Mouse (Mus musculus): ENCODE data around the gene Sorcs1.

Gene Sorcs1

DNA sequence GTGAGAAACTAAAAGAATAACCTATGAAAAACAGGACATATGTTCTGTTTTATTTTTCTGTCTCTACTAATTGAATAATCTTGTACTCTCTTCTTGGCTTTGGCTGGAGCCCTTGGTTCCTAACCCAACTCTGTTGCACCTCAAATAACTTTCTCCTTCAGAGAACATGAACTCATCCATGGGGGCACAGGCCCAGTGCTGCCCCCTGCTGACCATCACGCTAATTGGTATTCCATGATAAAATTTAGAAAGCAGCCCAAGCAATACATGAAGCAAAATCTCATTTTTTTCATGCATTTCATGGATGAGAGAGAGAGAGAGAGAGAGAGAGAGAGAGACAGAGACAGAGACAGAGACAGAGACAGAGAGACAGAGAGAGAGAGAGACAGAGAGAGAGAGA lies 255.5 kb downstream of the Sorcs1 start:
- DNase-seq (ENCODE audit: low read depth, low spot score), result no peak

GRCm38 (mm10) chr19:50418962-50419720 lies 259.3 kb downstream of the Sorcs1 start:
- no peak for DNase-seq (ENCODE audit: low read depth, low spot score)

DNA sequence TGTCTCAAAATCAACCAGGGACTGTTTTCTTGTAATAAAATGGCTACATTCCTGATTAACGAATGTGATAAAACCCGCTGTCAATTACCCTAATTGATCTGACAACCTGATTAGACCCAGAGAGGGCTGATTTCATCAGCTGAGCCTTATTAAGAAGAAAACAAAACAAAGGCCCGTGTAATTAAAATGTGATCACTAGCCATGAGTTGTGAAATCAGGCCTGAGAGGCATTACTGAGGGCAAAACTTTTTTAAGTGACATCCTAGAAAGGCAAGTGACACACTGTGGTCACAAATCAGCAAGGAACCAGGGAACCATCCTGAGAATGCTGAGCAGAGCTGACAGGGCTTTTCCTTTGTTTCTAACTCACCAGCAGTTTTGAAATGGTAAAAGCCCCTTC lies 267.9 kb downstream of the Sorcs1 start:
- no peak for DNase-seq (ENCODE audit: low read depth, low spot score)

GRCm38 (mm10) chr19:50398341-50398740 lies 280.1 kb downstream of the Sorcs1 start:
- no peak for DNase-seq (ENCODE audit: low read depth, low spot score)

- no peak for DNase-seq (ENCODE audit: low read depth, low spot score)
Observed at GRCm38 (mm10) chr19:50395731-50396130, 282.7 kb downstream of the Sorcs1 start.

- no peak for DNase-seq (ENCODE audit: low read depth, low spot score)
Observed at GRCm38 (mm10) chr19:50394101-50394500, 284.3 kb downstream of the Sorcs1 start.

DNA sequence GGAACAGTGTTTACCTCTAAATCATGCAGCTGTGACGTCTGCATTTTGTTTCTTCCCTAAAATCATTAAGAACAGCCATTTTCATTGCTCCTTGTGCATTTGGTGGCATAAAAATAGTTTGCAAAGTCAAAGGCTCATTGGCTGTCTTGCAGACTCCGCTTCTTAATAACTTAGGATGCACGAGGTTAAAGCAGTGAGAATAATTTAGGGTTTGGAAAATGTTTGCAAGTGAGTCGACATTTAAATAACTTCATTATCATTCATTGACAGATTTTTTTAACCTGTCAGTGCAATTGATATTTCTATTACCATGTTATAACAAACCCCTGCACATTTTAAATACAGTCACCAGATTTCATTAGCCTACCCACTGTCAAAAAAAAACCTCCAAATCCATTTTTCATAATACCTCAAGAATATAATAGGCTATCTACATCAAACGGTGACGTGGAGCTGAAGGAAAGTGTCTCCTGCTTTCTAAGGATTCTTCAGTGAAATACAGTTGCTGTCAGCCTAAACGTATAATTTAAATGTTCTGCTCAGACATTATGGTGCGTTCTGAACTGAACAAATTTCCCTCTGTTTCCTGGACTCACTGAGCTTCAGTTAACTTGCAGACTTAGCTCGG lies 288.4 kb downstream of the Sorcs1 start:
- peak; percentile 32 for DNase-seq (ENCODE audit: low read depth, low spot score)

DNA sequence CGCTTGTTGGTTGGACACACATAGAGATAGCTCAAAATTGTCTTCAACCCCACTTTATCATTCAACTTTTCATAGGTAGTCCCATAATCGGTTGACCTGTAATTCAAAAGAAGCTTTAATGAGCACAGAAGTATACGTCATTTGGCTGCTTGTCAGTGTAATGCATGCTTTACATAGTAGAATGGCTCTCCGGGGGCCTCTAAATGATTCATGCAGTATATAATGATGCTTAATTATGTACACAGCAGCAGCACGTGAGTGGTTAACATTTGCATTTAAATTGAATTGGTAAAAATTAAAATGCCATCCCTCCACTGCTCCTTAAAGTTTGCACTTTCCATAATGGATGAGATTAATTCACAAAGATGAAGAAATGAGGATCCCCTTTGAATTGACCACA lies 299.5 kb downstream of the Sorcs1 start:
- no peak for DNase-seq (ENCODE audit: low read depth, low spot score)

- no peak for DNase-seq (ENCODE audit: low read depth, low spot score)
Observed at GRCm38 (mm10) chr19:50374751-50375150, 303.7 kb downstream of the Sorcs1 start.

- DNase-seq (ENCODE audit: low read depth, low spot score), result no peak
Observed at GRCm38 (mm10) chr19:50366446-50366845, 312.0 kb downstream of the Sorcs1 start.

- DNase-seq (ENCODE audit: low read depth, low spot score), result no peak
Observed at GRCm38 (mm10) chr19:50362655-50363500, 315.6 kb downstream of the Sorcs1 start.

DNA sequence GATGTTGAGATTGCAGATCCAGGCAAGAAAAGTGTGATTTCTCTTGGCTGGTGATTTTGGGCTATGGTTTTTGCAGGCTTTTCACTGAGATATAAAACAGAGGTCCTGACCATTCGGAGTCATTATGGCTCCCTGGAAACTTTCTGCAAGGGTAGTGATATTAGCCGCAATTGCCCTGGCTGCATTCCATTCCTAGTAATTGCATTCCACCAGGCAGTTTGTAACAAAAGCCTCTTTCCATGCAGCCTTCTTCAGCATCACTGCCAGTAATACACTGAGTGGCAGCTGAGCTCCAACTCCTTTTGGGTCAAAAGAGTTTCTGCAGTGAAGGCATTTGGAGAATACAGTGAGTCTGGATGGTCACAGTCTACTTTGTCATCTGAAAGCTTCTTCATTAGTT lies 319.9 kb downstream of the Sorcs1 start:
- no peak for DNase-seq (ENCODE audit: low read depth, low spot score)

GRCm38 (mm10) chr19:50339211-50339610 lies 339.2 kb downstream of the Sorcs1 start:
- DNase-seq (ENCODE audit: low read depth, low spot score), result no peak

DNA sequence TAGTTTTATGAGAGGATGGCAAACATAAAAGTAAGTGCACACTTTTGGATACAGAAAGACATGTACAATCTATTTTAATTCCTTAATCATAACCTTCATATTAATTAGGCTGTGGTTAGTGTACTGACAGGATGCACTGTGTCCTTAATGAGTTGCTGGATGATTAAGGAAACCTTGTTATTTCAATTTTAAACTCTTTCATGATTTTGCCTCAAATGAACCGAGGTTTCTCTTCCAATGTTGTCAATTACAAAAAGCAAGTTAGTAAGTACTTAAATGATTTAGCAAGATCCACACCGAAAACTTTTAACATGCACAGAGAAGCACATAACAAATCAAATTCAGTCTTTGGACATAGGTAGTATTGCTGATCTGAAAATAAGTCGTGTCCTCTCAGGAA lies 341.7 kb downstream of the Sorcs1 start:
- no peak for DNase-seq (ENCODE audit: low read depth, low spot score)

DNA sequence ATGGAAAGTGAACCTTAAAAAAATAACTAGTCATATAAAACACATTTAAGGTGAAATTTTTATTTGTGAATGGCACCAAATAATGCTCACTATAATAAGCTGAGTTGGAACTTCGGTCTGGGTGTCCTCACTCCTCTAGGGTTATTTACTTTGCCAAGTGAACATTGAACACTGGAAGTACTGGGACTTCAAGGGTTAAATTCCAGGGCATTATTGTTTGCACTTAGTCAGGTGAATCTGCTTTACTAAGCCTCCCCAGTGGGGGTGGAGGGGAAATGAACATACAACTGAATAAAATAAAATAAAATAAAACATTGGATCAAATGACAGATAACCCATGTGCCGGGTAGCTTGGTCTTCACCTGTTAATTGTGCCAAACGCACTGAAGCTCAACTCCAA lies 347.3 kb downstream of the Sorcs1 start:
- no peak for DNase-seq (ENCODE audit: low read depth, low spot score)

DNA sequence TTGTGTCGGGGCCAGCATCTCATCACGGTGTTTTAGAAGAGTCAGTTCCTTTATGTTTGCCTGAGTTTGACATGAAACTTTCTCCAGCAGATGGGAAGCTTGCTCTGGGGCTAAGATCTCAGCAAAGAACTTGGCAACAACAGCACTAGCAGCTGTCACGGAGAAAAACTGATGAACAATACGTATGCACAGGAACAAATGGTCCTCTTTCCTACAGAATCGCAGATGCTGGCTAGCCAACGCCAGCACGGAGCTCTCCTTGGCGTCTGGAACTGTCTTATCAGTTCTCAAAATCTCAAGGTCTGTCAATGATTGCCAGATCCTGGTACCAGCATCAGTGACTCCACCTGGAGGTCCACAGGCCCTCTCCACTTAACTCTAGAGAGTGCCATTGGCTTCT lies 350.6 kb downstream of the Sorcs1 start:
- DNase-seq (ENCODE audit: low read depth, low spot score), result no peak

- peak; percentile 34 for DNase-seq (ENCODE audit: low read depth, low spot score)
Observed at GRCm38 (mm10) chr19:50326151-50326550, 352.3 kb downstream of the Sorcs1 start.

DNA sequence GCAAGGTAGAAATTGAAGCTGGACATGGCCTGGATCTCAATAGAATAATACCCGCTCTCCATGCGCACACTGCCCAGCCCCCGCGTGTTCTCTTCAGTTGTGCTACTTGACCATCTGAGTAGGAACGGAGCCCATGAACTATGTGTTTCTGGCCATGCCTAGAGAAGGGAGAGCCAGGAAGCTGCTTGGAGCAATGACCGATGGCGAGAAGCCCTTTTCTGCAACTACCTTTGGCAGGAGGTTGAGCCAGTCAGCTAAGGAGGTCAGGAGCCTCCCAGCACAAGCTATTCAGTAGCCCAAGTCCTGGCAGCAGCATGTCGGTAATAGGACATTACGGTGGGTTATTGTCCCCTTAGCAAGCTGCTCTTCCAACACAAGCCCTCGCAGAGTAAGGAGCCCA lies 352.8 kb downstream of the Sorcs1 start:
- DNase-seq (ENCODE audit: low read depth, low spot score), result no peak

DNA sequence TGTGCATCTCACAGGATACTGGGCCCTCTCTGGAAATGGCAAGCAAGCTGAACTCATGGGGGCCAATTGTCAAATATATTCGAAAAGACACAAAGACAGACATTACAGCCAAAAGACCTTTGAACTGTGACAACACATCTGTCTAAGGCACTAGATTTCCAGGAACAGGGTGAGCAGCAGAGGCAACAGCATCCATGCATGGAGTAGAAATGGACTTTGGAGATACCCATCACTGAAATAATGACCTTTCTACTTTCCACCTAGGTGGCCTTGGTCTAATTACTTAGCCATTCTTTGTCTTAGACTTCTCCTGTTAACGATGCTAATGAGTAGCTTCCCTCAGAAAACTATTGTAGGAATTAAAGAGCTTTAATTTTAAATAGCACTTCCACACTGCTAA lies 371.4 kb downstream of the Sorcs1 start:
- DNase-seq (ENCODE audit: low read depth, low spot score), result no peak

DNA sequence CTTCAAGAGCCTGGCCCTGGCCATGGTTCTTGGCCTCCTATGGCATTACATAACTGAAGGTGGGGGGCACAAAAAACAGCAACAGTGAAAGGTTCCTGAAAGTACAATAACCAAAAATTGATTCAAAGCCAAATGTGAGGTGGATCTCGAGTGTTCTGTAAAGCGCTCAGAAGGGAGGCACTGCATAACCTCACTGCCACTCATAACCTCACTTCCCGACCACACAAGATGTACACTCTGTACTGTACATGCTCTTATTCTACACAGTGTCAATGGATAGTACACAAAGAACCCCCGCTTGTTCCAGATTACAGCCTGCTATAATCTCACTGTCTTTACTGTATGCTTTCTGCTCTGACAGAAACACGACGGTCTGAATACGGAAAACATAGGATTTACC lies 384.2 kb downstream of the Sorcs1 start:
- no peak for DNase-seq (ENCODE audit: low read depth, low spot score)

DNA sequence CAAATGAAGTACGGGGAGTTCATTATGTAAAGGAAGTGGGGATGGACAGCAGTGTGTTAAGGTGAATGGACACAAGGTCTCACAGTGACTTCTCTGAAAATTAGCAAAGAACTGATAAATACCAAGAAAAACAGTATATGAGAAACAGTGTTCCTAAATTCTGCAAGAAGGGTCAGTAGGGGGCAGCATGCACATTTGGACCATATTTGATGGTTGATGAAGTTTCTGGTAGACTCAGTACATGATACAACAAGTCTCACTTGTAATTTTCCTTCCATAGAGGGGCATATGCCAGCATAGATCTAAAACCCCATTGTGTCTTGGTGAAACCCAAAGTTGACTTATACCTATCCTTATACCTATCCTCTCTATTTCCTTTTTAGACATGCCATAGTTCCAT lies 414.0 kb downstream of the Sorcs1 start:
- peak; percentile 18 for DNase-seq (ENCODE audit: low read depth, low spot score)

DNA sequence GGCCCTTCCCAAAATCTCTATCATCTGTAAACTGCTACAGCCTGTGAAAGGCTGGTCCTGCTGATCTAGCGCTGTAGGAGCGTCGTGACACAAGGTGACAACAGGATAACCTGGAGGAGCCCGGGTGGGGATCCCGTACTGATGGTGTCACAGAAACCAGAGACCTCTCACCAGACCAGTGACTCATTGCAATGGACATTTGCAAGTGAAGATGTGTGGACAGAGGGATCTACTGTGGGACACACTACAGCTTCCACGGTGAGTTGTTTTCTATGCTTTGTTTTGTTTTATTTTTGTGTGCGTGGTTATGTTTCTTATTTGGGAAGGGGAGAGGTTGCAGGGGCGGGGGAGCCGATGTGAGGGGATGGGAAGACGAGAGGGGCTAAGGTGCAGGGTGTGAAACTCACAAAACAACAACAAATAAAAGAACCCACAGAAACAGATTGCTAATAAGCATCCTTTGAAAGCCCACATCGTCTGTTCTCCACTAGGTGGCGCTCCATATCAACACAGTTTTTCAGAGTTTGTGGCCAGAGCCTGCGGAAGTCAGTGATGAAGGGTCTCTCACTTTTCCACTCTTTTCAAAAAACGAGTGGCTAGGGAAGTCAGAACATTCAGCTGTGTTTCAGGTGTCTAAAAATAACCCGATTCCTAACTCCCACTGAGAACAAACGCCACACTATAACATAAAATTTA lies 419.6 kb downstream of the Sorcs1 start:
- peak; percentile 49 for DNase-seq (ENCODE audit: low read depth, low spot score)

Data from brain, embryonic 18.5 days (tissue).